Mouse (Mus musculus) heart, postnatal 0 days (tissue): ENCODE measurements around the gene Heatr5a.

Experiments
- CTCF ChIP-seq: IDR thresholded peaks from 2 replicates; pipeline ENCODE4 v1.5.1; 2016; ENCODE audit warnings: antibody characterized with exemption, control low read depth, low read depth
- EP300 ChIP-seq: IDR thresholded peaks from 2 replicates; pipeline ENCODE4 v1.6.1; 2016; ENCODE audit warnings: antibody characterized with exemption, low read depth

DNA sequence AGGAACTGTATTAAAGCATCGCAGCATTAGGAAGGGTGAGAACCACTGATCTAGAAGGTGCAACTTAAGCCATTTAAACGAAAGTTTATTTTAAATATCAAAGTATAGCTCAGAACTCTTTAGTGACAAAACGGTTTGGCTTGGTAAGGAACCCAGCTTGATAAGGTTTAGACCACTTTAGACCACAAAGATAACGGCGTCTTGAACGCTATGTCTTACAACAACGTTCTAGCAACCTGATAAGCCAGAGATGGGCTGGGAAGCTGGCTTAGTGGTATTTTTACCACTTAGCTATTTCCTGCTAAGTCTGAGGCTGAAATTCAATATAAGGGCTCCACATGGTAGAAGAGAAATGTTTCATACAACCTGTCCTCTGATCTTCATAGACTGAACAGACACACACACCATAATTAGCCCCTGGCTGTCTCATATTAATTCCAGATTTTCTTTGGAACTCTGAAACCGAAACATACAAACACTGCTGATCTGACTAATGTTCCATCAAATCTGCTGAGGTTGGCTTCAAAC, 114.3 kb downstream of the Heatr5a start:
- TF ChIP-seq CTCF (no peak), EP300 (no peak)
